Mouse (Mus musculus): ENCODE data around the gene Ube2z. TPM values are rescaled to one million over a fixed set of nuclear protein-coding genes. Genes with fewer than 3 reads are reported as not detected.

The Ube2z gene
- polyA plus RNA-seq, 1 experiment, result 23.0 TPM

- peaks cover 83% of the 10 kb centered on the region for H3K27me3 ChIP-seq (ENCODE audit: control insufficient read depth, insufficient read depth, low read length)
- WGBS, result 49% methylated on average over 12 of the region's 12 CpGs
- no peak overlapping the region for H3K4me3 ChIP-seq (ENCODE audit: low read depth, low read length)
- no peak overlapping the region for H3K27ac ChIP-seq (ENCODE audit: insufficient read depth, low read depth, low read length)
- no peaks in the 10 kb centered on the region for H3K36me3 ChIP-seq (ENCODE audit: control insufficient read depth, insufficient read depth, low read length)
- peaks cover 21% of the 10 kb centered on the region for H3K4me1 ChIP-seq (ENCODE audit: control insufficient read depth, insufficient read depth, insufficient read length, low read length)
- TF ChIP-seq CTCF (IDR thresholded peaks at IDR 0.05; ENCODE audit: extremely low read depth, insufficient read length, insufficient replicate concordance, low read depth, low read length), result no peak
- no peak for TF ChIP-seq POLR2A (IDR thresholded peaks at IDR 0.05; ENCODE audit: low read depth, low read length)
These were observed 61.9 kb downstream of the Ube2z start for GRCm38 (mm10) chr11:96003100-96003900.

Other genes with a start within 250 kb of the Ube2z start
- 236 and 278 TPM in 2 replicates for gene Phospho1, start 240.9 kb downstream of the Ube2z start, polyA plus RNA-seq (2012; rRNA removed)
- gene Gngt2, start 228.2 kb downstream of the Ube2z start, polyA plus RNA-seq (2012; rRNA removed), result 2.1 and 4.7 TPM in 2 replicates
- gene Abi3, start 222.9 kb downstream of the Ube2z start, polyA plus RNA-seq (2012; rRNA removed), result 34.0 and 73.5 TPM in 2 replicates
- gene B4galnt2, start 150.5 kb downstream of the Ube2z start, polyA plus RNA-seq (2012; rRNA removed), result 75.7 and 133 TPM in 2 replicates
- gene Igf2bp1, start 59.4 kb downstream of the Ube2z start, polyA plus RNA-seq (2012; rRNA removed), result 0.11 TPM in 1 of 2 replicates, not detected in the other
- gene Gip, start 40.8 kb downstream of the Ube2z start, polyA plus RNA-seq (2012; rRNA removed), result 25.4 and 44.6 TPM in 2 replicates
- 14.7 and 30.8 TPM in 2 replicates for gene Snf8, start 30.5 kb downstream of the Ube2z start, polyA plus RNA-seq (2012; rRNA removed)
- 732 and 1,031 TPM in 2 replicates for gene Atp5g1, start 10.3 kb upstream of the Ube2z start, polyA plus RNA-seq (2012; rRNA removed)
- not detected in 2 replicates for gene Calcoco2, start 46.6 kb upstream of the Ube2z start, polyA plus RNA-seq (2012; rRNA removed)
- 0.11 TPM in 1 of 2 replicates, not detected in the other for gene Ttll6, start 68.4 kb upstream of the Ube2z start, polyA plus RNA-seq (2012; rRNA removed)
- gene Hoxb13, start 128.9 kb upstream of the Ube2z start, polyA plus RNA-seq (2012; rRNA removed), result 0.11 and 0.25 TPM in 2 replicates
- gene Hoxb9, start 206.1 kb upstream of the Ube2z start, polyA plus RNA-seq (2012; rRNA removed), result 0.14 TPM in 1 of 2 replicates, not detected in the other
- gene Hoxb8, start 216.5 kb upstream of the Ube2z start, polyA plus RNA-seq (2012; rRNA removed), result 0.38 and 5.3 TPM in 2 replicates
- 0.17 and 1.5 TPM in 2 replicates for gene Hoxb7, start 221.2 kb upstream of the Ube2z start, polyA plus RNA-seq (2012; rRNA removed)
- gene Hoxb6, start 227.1 kb upstream of the Ube2z start, polyA plus RNA-seq (2012; rRNA removed), result 1.0 and 8.3 TPM in 2 replicates
- 1.8 and 3.2 TPM in 2 replicates for gene Hoxb5, start 237.9 kb upstream of the Ube2z start, polyA plus RNA-seq (2012; rRNA removed)

All from small intestine, adult 2 months (tissue).